Mouse (Mus musculus): ENCODE data around the gene Nckap5. TPM values are rescaled to one million over a fixed set of nuclear protein-coding genes. Genes with fewer than 3 reads are reported as not detected.

Nckap5 gene
- polyA plus RNA-seq, 1 experiment from 2014 or later = 12.3 TPM

GRCm38 (mm10) chr1:126652085-126652484 lies 178.5 kb downstream of the Nckap5 start:
- Histone ChIP-seq H3K27ac (ENCODE audit: low read depth, low read length) (0 out of 2 replicates have a peak overlapping the region, but pooled peaks have one; percentile 64), H3K4me3 (ENCODE audit: low read depth, low read length) (no peak overlapping the region), H3K27me3 (replicated peaks; ENCODE audit: control insufficient read depth, insufficient read depth, low read length) (no peaks in the 10 kb centered on the region), H3K4me1 (replicated peaks; ENCODE audit: control insufficient read depth, insufficient read depth, low read length) (no peaks in the 10 kb centered on the region; the same call in 1 of the 2 replicates), H3K4me2 (replicated peaks; ENCODE audit: low read depth) (no peak overlapping the region), H3K9ac (ENCODE audit: low read depth, low read length) (no peak overlapping the region), H3K36me3 (ENCODE audit: control insufficient read depth, insufficient read depth) (no peaks in the 10 kb centered on the region), H3K9me3 (ENCODE audit: control insufficient read depth) (no peaks in the 10 kb centered on the region)
- ATAC-seq = peak; percentile 63
- no peak for TF ChIP-seq CTCF (IDR thresholded peaks at IDR 0.05; ENCODE audit: low read depth)
- WGBS = 39% methylated on average over 2 of the region's 2 CpGs

GRCm38 (mm10) chr1:126650806-126651205 lies 179.8 kb downstream of the Nckap5 start:
- peak; percentile 81 for ATAC-seq
- H3K4me2 ChIP-seq (replicated peaks; ENCODE audit: low read depth) = peak overlapping the region; percentile 37; the same call in 1 of the 2 replicates
- no peaks in the 10 kb centered on the region; the same call in 1 of the 2 replicates for H3K4me1 ChIP-seq (replicated peaks; ENCODE audit: control insufficient read depth, insufficient read depth, low read length)
- H3K9ac ChIP-seq (ENCODE audit: low read depth, low read length) = no peak overlapping the region
- H3K27me3 ChIP-seq (replicated peaks; ENCODE audit: control insufficient read depth, insufficient read depth, low read length) = no peaks in the 10 kb centered on the region
- H3K36me3 ChIP-seq (ENCODE audit: control insufficient read depth, insufficient read depth) = no peaks in the 10 kb centered on the region
- no peak overlapping the region for H3K27ac ChIP-seq (ENCODE audit: low read depth, low read length)
- no peak for TF ChIP-seq CTCF (IDR thresholded peaks at IDR 0.05; ENCODE audit: low read depth)
- H3K9me3 ChIP-seq (ENCODE audit: control insufficient read depth) = no peaks in the 10 kb centered on the region
- no peak overlapping the region for H3K4me3 ChIP-seq (ENCODE audit: low read depth, low read length)
- WGBS = 26% methylated on average over 5 of the region's 5 CpGs

DNA sequence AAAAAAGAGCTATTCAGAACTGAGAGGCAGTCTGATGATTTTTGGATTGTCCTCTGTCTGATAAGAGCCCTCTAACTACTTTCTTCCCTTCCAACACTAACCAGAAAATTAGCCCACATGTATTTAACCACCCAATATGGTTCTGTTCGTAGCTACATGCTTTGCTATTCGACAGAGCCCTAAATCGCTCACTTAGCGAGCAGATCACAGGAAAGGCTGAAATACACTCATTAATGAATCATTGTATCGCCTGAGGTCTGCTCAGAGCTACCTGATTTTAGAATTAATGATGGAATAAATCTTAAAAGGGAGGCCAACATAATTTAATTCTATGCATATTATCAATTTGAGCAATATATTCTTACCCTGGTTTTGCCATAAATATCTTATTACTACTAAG lies 187.8 kb downstream of the Nckap5 start:
- Histone ChIP-seq H3K27me3 (replicated peaks; ENCODE audit: control insufficient read depth, insufficient read depth, low read length) (no peaks in the 10 kb centered on the region), H3K36me3 (ENCODE audit: control insufficient read depth, insufficient read depth) (0 out of 2 replicates have a peak, but pooled peaks cover 3% of the 10 kb centered on the region), H3K9ac (ENCODE audit: low read depth, low read length) (no peak overlapping the region), H3K27ac (ENCODE audit: low read depth, low read length) (no peak overlapping the region), H3K4me3 (ENCODE audit: low read depth, low read length) (no peak overlapping the region), H3K4me2 (replicated peaks; ENCODE audit: low read depth) (no peak overlapping the region), H3K9me3 (ENCODE audit: control insufficient read depth) (no peaks in the 10 kb centered on the region), H3K4me1 (replicated peaks; ENCODE audit: control insufficient read depth, insufficient read depth, low read length) (no peaks in the 10 kb centered on the region)
- TF ChIP-seq CTCF (IDR thresholded peaks at IDR 0.05; ENCODE audit: low read depth) = no peak
- no peak for ATAC-seq
- 89% methylated on average over 5 of the region's 5 CpGs for WGBS

GRCm38 (mm10) chr1:126639463-126639862 lies 191.1 kb downstream of the Nckap5 start:
- H3K4me3 ChIP-seq (ENCODE audit: low read depth, low read length) = no peak overlapping the region
- no peak overlapping the region for H3K4me2 ChIP-seq (replicated peaks; ENCODE audit: low read depth)
- H3K36me3 ChIP-seq (ENCODE audit: control insufficient read depth, insufficient read depth) = 0 out of 2 replicates have a peak, but pooled peaks cover 3% of the 10 kb centered on the region
- TF ChIP-seq CTCF (IDR thresholded peaks at IDR 0.05; ENCODE audit: low read depth) = no peak
- H3K9me3 ChIP-seq (ENCODE audit: control insufficient read depth) = no peaks in the 10 kb centered on the region
- no peak for ATAC-seq
- H3K4me1 ChIP-seq (replicated peaks; ENCODE audit: control insufficient read depth, insufficient read depth, low read length) = no peaks in the 10 kb centered on the region
- no peak overlapping the region for H3K27ac ChIP-seq (ENCODE audit: low read depth, low read length)
- no peaks in the 10 kb centered on the region for H3K27me3 ChIP-seq (replicated peaks; ENCODE audit: control insufficient read depth, insufficient read depth, low read length)
- WGBS = 88% methylated on average over 2 of the region's 2 CpGs
- H3K9ac ChIP-seq (ENCODE audit: low read depth, low read length) = no peak overlapping the region

GRCm38 (mm10) chr1:126637515-126637914 lies 193.1 kb downstream of the Nckap5 start:
- Histone ChIP-seq H3K27ac (ENCODE audit: low read depth, low read length) (no peak overlapping the region), H3K4me2 (replicated peaks; ENCODE audit: low read depth) (no peak overlapping the region), H3K27me3 (replicated peaks; ENCODE audit: control insufficient read depth, insufficient read depth, low read length) (no peaks in the 10 kb centered on the region), H3K4me1 (replicated peaks; ENCODE audit: control insufficient read depth, insufficient read depth, low read length) (no peaks in the 10 kb centered on the region), H3K9ac (ENCODE audit: low read depth, low read length) (no peak overlapping the region), H3K36me3 (ENCODE audit: control insufficient read depth, insufficient read depth) (0 out of 2 replicates have a peak, but pooled peaks cover 3% of the 10 kb centered on the region), H3K4me3 (ENCODE audit: low read depth, low read length) (no peak overlapping the region), H3K9me3 (ENCODE audit: control insufficient read depth) (no peaks in the 10 kb centered on the region)
- no peak for TF ChIP-seq CTCF (IDR thresholded peaks at IDR 0.05; ENCODE audit: low read depth)
- 85% methylated on average over 1 of the region's 1 CpGs for WGBS
- no peak for ATAC-seq

- no peaks in the 10 kb centered on the region for H3K9me3 ChIP-seq (ENCODE audit: control insufficient read depth)
- H3K27ac ChIP-seq (ENCODE audit: low read depth, low read length) = no peak overlapping the region
- no peaks in the 10 kb centered on the region for H3K27me3 ChIP-seq (replicated peaks; ENCODE audit: control insufficient read depth, insufficient read depth, low read length)
- H3K36me3 ChIP-seq (ENCODE audit: control insufficient read depth, insufficient read depth) = no peaks in the 10 kb centered on the region
- no peak overlapping the region for H3K9ac ChIP-seq (ENCODE audit: low read depth, low read length)
- no peak for ATAC-seq
- H3K4me1 ChIP-seq (replicated peaks; ENCODE audit: control insufficient read depth, insufficient read depth, low read length) = no peaks in the 10 kb centered on the region
- no peak for TF ChIP-seq CTCF (IDR thresholded peaks at IDR 0.05; ENCODE audit: low read depth)
- H3K4me3 ChIP-seq (ENCODE audit: low read depth, low read length) = no peak overlapping the region
- no peak overlapping the region for H3K4me2 ChIP-seq (replicated peaks; ENCODE audit: low read depth)
- WGBS = 79% methylated on average over 2 of the region's 3 CpGs
Measured at GRCm38 (mm10) chr1:126626206-126626605, 204.4 kb downstream of the Nckap5 start.

GRCm38 (mm10) chr1:126622036-126622435 lies 208.6 kb downstream of the Nckap5 start:
- Histone ChIP-seq H3K9ac (ENCODE audit: low read depth, low read length) (no peak overlapping the region), H3K27me3 (replicated peaks; ENCODE audit: control insufficient read depth, insufficient read depth, low read length) (no peaks in the 10 kb centered on the region), H3K9me3 (ENCODE audit: control insufficient read depth) (no peaks in the 10 kb centered on the region), H3K36me3 (ENCODE audit: control insufficient read depth, insufficient read depth) (no peaks in the 10 kb centered on the region), H3K4me1 (replicated peaks; ENCODE audit: control insufficient read depth, insufficient read depth, low read length) (no peaks in the 10 kb centered on the region), H3K27ac (ENCODE audit: low read depth, low read length) (no peak overlapping the region; the same call in 1 of the 2 replicates), H3K4me2 (replicated peaks; ENCODE audit: low read depth) (no peak overlapping the region), H3K4me3 (ENCODE audit: low read depth, low read length) (no peak overlapping the region)
- no peak for TF ChIP-seq CTCF (IDR thresholded peaks at IDR 0.05; ENCODE audit: low read depth)
- ATAC-seq = no peak
- WGBS = 70% methylated on average over 4 of the region's 4 CpGs
